Mouse (Mus musculus): ENCODE measurements at regions not wholly inside any gene's neighbourhood (a gene's known extent, or its start where the extent isn't known, plus 50 kb on each side); places are given as distances from the start of the nearest gene placed in this dataset.
A peak's percentile ranks its signal among the peaks of the same experiment; 100 is the strongest.

GRCm38 (mm10) chr5:118404398-118404797 lies 156.1 kb upstream of the Med13l start:
- peak; percentile 37 to 63; a peak in 3 of 4 replicates for ATAC-seq (replicated peaks in 1 of 2; ENCODE audit: insufficient read depth in 1 of 2, low FRiP score in 2 of 2, low TSS enrichment in 1 of 2, low read depth in 1 of 2, poor library complexity in 2 of 2, severe bottlenecking in 2 of 2)

GRCm38 (mm10) chr5:118405421-118405820 lies 155.1 kb upstream of the Med13l start:
- no peak for ATAC-seq (replicated peaks in 1 of 2; ENCODE audit: insufficient read depth in 1 of 2, low FRiP score in 2 of 2, low TSS enrichment in 1 of 2, low read depth in 1 of 2, poor library complexity in 2 of 2, severe bottlenecking in 2 of 2)

- no peak for ATAC-seq (replicated peaks in 1 of 2; ENCODE audit: insufficient read depth in 1 of 2, low FRiP score in 2 of 2, low TSS enrichment in 1 of 2, low read depth in 1 of 2, poor library complexity in 2 of 2, severe bottlenecking in 2 of 2)
Measured at GRCm38 (mm10) chr5:118407451-118407850, 153.0 kb upstream of the Med13l start.

- no peak for ATAC-seq (replicated peaks in 1 of 2; ENCODE audit: insufficient read depth in 1 of 2, low FRiP score in 2 of 2, low TSS enrichment in 1 of 2, low read depth in 1 of 2, poor library complexity in 2 of 2, severe bottlenecking in 2 of 2)
Measured at GRCm38 (mm10) chr5:118407973-118408372, 152.5 kb upstream of the Med13l start.

GRCm38 (mm10) chr5:118408826-118409225 lies 151.7 kb upstream of the Med13l start:
- ATAC-seq (replicated peaks in 1 of 2; ENCODE audit: insufficient read depth in 1 of 2, low FRiP score in 2 of 2, low TSS enrichment in 1 of 2, low read depth in 1 of 2, poor library complexity in 2 of 2, severe bottlenecking in 2 of 2): no peak

- ATAC-seq (replicated peaks in 1 of 2; ENCODE audit: insufficient read depth in 1 of 2, low FRiP score in 2 of 2, low TSS enrichment in 1 of 2, low read depth in 1 of 2, poor library complexity in 2 of 2, severe bottlenecking in 2 of 2): peak; percentile 99
Measured at GRCm38 (mm10) chr5:118413428-118414282, 146.8 kb upstream of the Med13l start.

GRCm38 (mm10) chr5:118419344-118420037 lies 141.0 kb upstream of the Med13l start:
- ATAC-seq (replicated peaks in 1 of 2; ENCODE audit: insufficient read depth in 1 of 2, low FRiP score in 2 of 2, low TSS enrichment in 1 of 2, low read depth in 1 of 2, poor library complexity in 2 of 2, severe bottlenecking in 2 of 2): no peak

- peak in 1 of 2 experiments; percentile 56; a peak in 2 of 4 replicates for ATAC-seq (replicated peaks in 1 of 2; ENCODE audit: insufficient read depth in 1 of 2, low FRiP score in 2 of 2, low TSS enrichment in 1 of 2, low read depth in 1 of 2, poor library complexity in 2 of 2, severe bottlenecking in 2 of 2)
Measured at GRCm38 (mm10) chr5:118421884-118422821, 138.3 kb upstream of the Med13l start.

- ATAC-seq (replicated peaks in 1 of 2; ENCODE audit: insufficient read depth in 1 of 2, low FRiP score in 2 of 2, low TSS enrichment in 1 of 2, low read depth in 1 of 2, poor library complexity in 2 of 2, severe bottlenecking in 2 of 2): no peak
Measured at GRCm38 (mm10) chr5:118424177-118424576, 136.3 kb upstream of the Med13l start.

- no peak for ATAC-seq (replicated peaks in 1 of 2; ENCODE audit: insufficient read depth in 1 of 2, low FRiP score in 2 of 2, low TSS enrichment in 1 of 2, low read depth in 1 of 2, poor library complexity in 2 of 2, severe bottlenecking in 2 of 2)
Measured at GRCm38 (mm10) chr5:118424764-118425568, 135.5 kb upstream of the Med13l start.

- no peak for ATAC-seq (replicated peaks in 1 of 2; ENCODE audit: insufficient read depth in 1 of 2, low FRiP score in 2 of 2, low TSS enrichment in 1 of 2, low read depth in 1 of 2, poor library complexity in 2 of 2, severe bottlenecking in 2 of 2)
Measured at GRCm38 (mm10) chr5:118426673-118427072, 133.8 kb upstream of the Med13l start.

GRCm38 (mm10) chr5:118428323-118429095 lies 132.0 kb upstream of the Med13l start:
- no peak for ATAC-seq (replicated peaks in 1 of 2; ENCODE audit: insufficient read depth in 1 of 2, low FRiP score in 2 of 2, low TSS enrichment in 1 of 2, low read depth in 1 of 2, poor library complexity in 2 of 2, severe bottlenecking in 2 of 2)

GRCm38 (mm10) chr5:118433599-118433998 lies 126.9 kb upstream of the Med13l start:
- no peak for ATAC-seq (replicated peaks in 1 of 2; ENCODE audit: insufficient read depth in 1 of 2, low FRiP score in 2 of 2, low TSS enrichment in 1 of 2, low read depth in 1 of 2, poor library complexity in 2 of 2, severe bottlenecking in 2 of 2)

GRCm38 (mm10) chr5:118434718-118435555 lies 125.5 kb upstream of the Med13l start:
- ATAC-seq (replicated peaks in 1 of 2; ENCODE audit: insufficient read depth in 1 of 2, low FRiP score in 2 of 2, low TSS enrichment in 1 of 2, low read depth in 1 of 2, poor library complexity in 2 of 2, severe bottlenecking in 2 of 2): no peak

GRCm38 (mm10) chr5:118435556-118435950 lies 124.9 kb upstream of the Med13l start:
- no peak for ATAC-seq (replicated peaks in 1 of 2; ENCODE audit: insufficient read depth in 1 of 2, low FRiP score in 2 of 2, low TSS enrichment in 1 of 2, low read depth in 1 of 2, poor library complexity in 2 of 2, severe bottlenecking in 2 of 2)
